Mouse (Mus musculus) kidney, embryonic 14.5 days (tissue): ENCODE measurements around the gene Zfp93. TPM values are rescaled to one million over a fixed set of nuclear protein-coding genes. Genes with fewer than 3 reads are reported as not detected.

ENCODE experiments used
- ATAC-seq: fragments of 200-750 bp; cut with Nextera tagmentation; 2 replicates; pipeline ENCODE4 v1.8.0; 2017; ENCODE audit warnings: moderate number of reproducible peaks, mild to moderate bottlenecking, moderate TSS enrichment, moderate library complexity; ENCODE audit not compliant: low FRiP score, low TSS enrichment
- H3K27ac ChIP-seq: fragments of 300-500 bp; sonication (generic); 2 replicates; pipeline ENCODE4 v1.5.1; 2014; ENCODE audit warnings: low read depth, mild to moderate bottlenecking, low read length, moderate library complexity, mixed read lengths
- H3K27me3 ChIP-seq: fragments of 300-500 bp; sonication (generic); 2 replicates; pipeline ENCODE4 v1.6.1; 2014; ENCODE audit warnings: mild to moderate bottlenecking, low read length; ENCODE audit not compliant: control insufficient read depth, insufficient read depth
- H3K36me3 ChIP-seq: fragments of 300-500 bp; sonication (generic); 2 replicates; pipeline ENCODE4 v1.6.1; 2014; ENCODE audit warnings: low read length, mixed read lengths; ENCODE audit not compliant: control insufficient read depth, insufficient read depth
- H3K4me1 ChIP-seq: fragments of 300-500 bp; sonication (generic); 2 replicates; pipeline ENCODE4 v1.6.1; 2014; ENCODE audit warnings: low read length, mixed read lengths; ENCODE audit not compliant: control insufficient read depth, insufficient read depth
- H3K4me2 ChIP-seq: fragments of 300-500 bp; sonication (generic); replicated peaks from 2 replicates; pipeline ENCODE4 v1.6.1; 2014; ENCODE audit warnings: low read depth, mild to moderate bottlenecking, low read length
- H3K4me3 ChIP-seq: fragments of 300-500 bp; sonication (generic); 2 replicates; pipeline ENCODE4 v1.5.1; 2014; ENCODE audit warnings: mild to moderate bottlenecking, low read length
- H3K9ac ChIP-seq: fragments of 300-500 bp; sonication (generic); 2 replicates; pipeline ENCODE4 v1.6.1; 2014; ENCODE audit warnings: low read depth, mild to moderate bottlenecking, low read length, moderate library complexity
- H3K9me3 ChIP-seq: fragments of 300-500 bp; sonication (generic); 2 replicates; pipeline ENCODE4 v1.6.1; 2016; ENCODE audit warnings: low read length; ENCODE audit not compliant: control insufficient read depth
- WGBS: fragments of 180-500 bp; shearing (Covaris S2); extraction: QIAGEN DNeasy Blood & Tissue Kit; methylation state at CpG from one replicate; pipeline ENCODE4 v1.1.7; 2014; 5-methylcytosine and 5-hydroxymethylcytosine counted together
- polyA plus RNA-seq: library from polyadenylated mRNA; unstranded; fragments of >200 nt; fragmentation: Nextera tagmentation; extraction: Ambion mirVana; gene quantifications from 2 replicates; pipeline ENCODE4 v1.2.1, GENCODE M21; 2014

Gene Zfp93
- polyA plus RNA-seq, 1 experiment from 2014 or later: 11.8 TPM

- peaks cover 58% of the 10 kb centered on the region for H3K36me3 ChIP-seq
- H3K4me3 ChIP-seq: peak overlapping the region; percentile 59
- no peak for ATAC-seq
- H3K9ac ChIP-seq: no peak overlapping the region
- 92% methylated on average over 15 of the region's 15 CpGs for WGBS
- H3K4me1 ChIP-seq: 0 out of 2 replicates have a peak, but pooled peaks cover 3% of the 10 kb centered on the region
- H3K27me3 ChIP-seq: no peaks in the 10 kb centered on the region
- H3K4me2 ChIP-seq: 0 out of 2 replicates have a peak overlapping the region, but pooled peaks have one; percentile 87
- no peaks in the 10 kb centered on the region for H3K9me3 ChIP-seq
- H3K27ac ChIP-seq: no peak overlapping the region
Observed at GRCm38 (mm10) chr7:24297361-24298095, 27.3 kb downstream of the Zfp93 start.

GRCm38 (mm10) chr7:24298635-24298972 is 28.4 kb downstream of the Zfp93 start:
- 0% methylated on average over 12 of the region's 12 CpGs for WGBS
- Histone ChIP-seq H3K27me3 (no peaks in the 10 kb centered on the region), H3K4me1 (0 out of 2 replicates have a peak, but pooled peaks cover 3% of the 10 kb centered on the region), H3K9ac (peak overlapping the region; percentile 74), H3K27ac (peak overlapping the region; percentile 96), H3K36me3 (peaks cover 58% of the 10 kb centered on the region), H3K9me3 (no peaks in the 10 kb centered on the region), H3K4me3 (peak overlapping the region; percentile 59), H3K4me2 (peak overlapping the region; percentile 87)
- 0 out of 2 replicates have a peak, but pooled peaks have one; percentile 4 for ATAC-seq

GRCm38 (mm10) chr7:24298973-24299708 is 28.9 kb downstream of the Zfp93 start:
- Histone ChIP-seq H3K4me3 (peak overlapping the region; percentile 59), H3K27ac (peak overlapping the region; percentile 96), H3K36me3 (peaks cover 53% of the 10 kb centered on the region), H3K4me2 (peak overlapping the region; percentile 87), H3K4me1 (0 out of 2 replicates have a peak, but pooled peaks cover 3% of the 10 kb centered on the region), H3K9me3 (no peaks in the 10 kb centered on the region), H3K27me3 (no peaks in the 10 kb centered on the region), H3K9ac (peak overlapping the region; percentile 74)
- WGBS: under 1% methylated on average over 45 of the region's 47 CpGs
- ATAC-seq: peak; percentile 90

GRCm38 (mm10) chr7:24299823-24300481 is 29.7 kb downstream of the Zfp93 start:
- H3K4me1 ChIP-seq: 0 out of 2 replicates have a peak, but pooled peaks cover 3% of the 10 kb centered on the region
- peak overlapping the region; percentile 74; the same call in 1 of the 2 replicates for H3K9ac ChIP-seq
- no peaks in the 10 kb centered on the region for H3K27me3 ChIP-seq
- H3K36me3 ChIP-seq: peaks cover 44% of the 10 kb centered on the region
- peak overlapping the region; percentile 96; the same call in 1 of the 2 replicates for H3K27ac ChIP-seq
- peak; percentile 42 for ATAC-seq
- peak overlapping the region; percentile 87 for H3K4me2 ChIP-seq
- H3K4me3 ChIP-seq: peak overlapping the region; percentile 59
- 1% methylated on average over 18 of the region's 18 CpGs for WGBS
- no peaks in the 10 kb centered on the region for H3K9me3 ChIP-seq

- Histone ChIP-seq H3K4me3 (peak within 1 kb of the TSS; percentile 59), H3K27ac (peak within 1 kb of the TSS; percentile 96), H3K4me1 (0 out of 2 replicates have a peak, but pooled peaks cover 3% of the 10 kb centered on the region), H3K9me3 (no peaks in the 10 kb centered on the region), H3K9ac (peak within 1 kb of the TSS; percentile 18; the same call in 1 of the 2 replicates), H3K27me3 (no peaks in the 10 kb centered on the region), H3K36me3 (peaks cover 36% of the 10 kb centered on the region), H3K4me2 (peak within 1 kb of the TSS; percentile 87)
- peak; percentile 80 for ATAC-seq
- 4% methylated on average over 13 of the region's 13 CpGs for WGBS
Observed at GRCm38 (mm10) chr7:24300771-24301282, 30.6 kb downstream of the Zfp93 start, which contains the start of gene Zfp61. Gene Zfp61 (minus strand): TSS chr7:24301232.

GRCm38 (mm10) chr7:24315726-24316566 is 45.7 kb downstream of the Zfp93 start:
- peaks cover 10% of the 10 kb centered on the region for H3K36me3 ChIP-seq
- ATAC-seq: no peak; the same call in 1 of the 2 replicates
- WGBS: 29% methylated on average over 29 of the region's 29 CpGs

GRCm38 (mm10) chr7:24316567-24317092 is 46.4 kb downstream of the Zfp93 start, which contains the start of gene Zfp94:
Gene Zfp94 (minus strand): TSS chr7:24316666.
- WGBS: under 1% methylated on average over 33 of the region's 33 CpGs
- H3K4me3 ChIP-seq: peak within 1 kb of the TSS; percentile 62

More at GRCm38 (mm10) chr7:24315726-24316566, 45.7 kb downstream of the Zfp93 start:
- Histone ChIP-seq H3K9ac (peak overlapping the region; percentile 68), H3K4me3 (peak overlapping the region; percentile 62), H3K27ac (peak overlapping the region; percentile 73), H3K4me2 (peak overlapping the region; percentile 89), H3K4me1 (peaks cover 5% of the 10 kb centered on the region; the same call in 1 of the 2 replicates), H3K27me3 (no peaks in the 10 kb centered on the region), H3K9me3 (no peaks in the 10 kb centered on the region)

More at GRCm38 (mm10) chr7:24316567-24317092, 46.4 kb downstream of the Zfp93 start, which contains the start of gene Zfp94:
- Histone ChIP-seq H3K27ac (peak within 1 kb of the TSS; percentile 83), H3K4me2 (peak within 1 kb of the TSS; percentile 89), H3K36me3 (peaks cover 5% of the 10 kb centered on the region; the same call in 1 of the 2 replicates), H3K9ac (peak within 1 kb of the TSS; percentile 68), H3K9me3 (no peaks in the 10 kb centered on the region), H3K4me1 (peaks cover 5% of the 10 kb centered on the region; the same call in 1 of the 2 replicates), H3K27me3 (no peaks in the 10 kb centered on the region)
- ATAC-seq: peak; percentile 95
